Mouse (Mus musculus) heart, postnatal 0 days (tissue): ENCODE results near the gene Stoml1.

Experiments
- CTCF ChIP-seq: IDR thresholded peaks from 2 replicates; pipeline ENCODE4 v1.5.1; 2016; ENCODE audit warnings: antibody characterized with exemption, control low read depth, low read depth
- EP300 ChIP-seq: IDR thresholded peaks from 2 replicates; pipeline ENCODE4 v1.6.1; 2016; ENCODE audit warnings: antibody characterized with exemption, low read depth

DNA sequence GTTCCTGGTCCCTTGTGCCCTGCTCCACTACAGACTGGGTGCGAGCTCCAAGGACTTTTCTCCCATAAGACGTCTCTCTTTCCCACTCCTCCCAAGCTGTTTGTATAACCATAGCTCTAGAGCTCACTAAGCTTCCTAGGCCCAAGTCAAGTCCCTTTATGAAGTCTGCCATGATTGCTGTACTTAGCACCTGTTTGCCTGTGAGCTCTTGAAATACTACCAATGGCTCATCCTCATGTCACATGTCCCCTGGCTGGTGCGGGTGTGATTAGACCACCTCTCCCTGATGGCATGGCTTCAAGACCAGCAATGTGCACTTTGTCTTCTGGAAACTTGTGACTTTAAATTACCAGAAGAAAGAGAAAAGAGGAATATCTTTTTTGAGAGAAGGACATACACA is 42.4 kb downstream of the Stoml1 start:
- TF ChIP-seq CTCF (no peak), EP300 (no peak)
